Mouse (Mus musculus) limb, embryonic 13.5 days (tissue): ENCODE results near the gene Gpd1l. TPM values are rescaled to one million over a fixed set of nuclear protein-coding genes. Genes with fewer than 3 reads are reported as not detected.
"Not testable (repeated sequence)": the region's sequence is repeated elsewhere in the genome, so short reads cannot be mapped to it uniquely, and the experiment has no call there.

ENCODE experiments used
- ATAC-seq: fragments of 200-750 bp; cut with Nextera tagmentation; 2 replicates; pipeline ENCODE4 v1.8.0; 2017; ENCODE audit warnings: low read depth, moderate number of reproducible peaks, moderate TSS enrichment; ENCODE audit not compliant: low FRiP score
- H3K27ac ChIP-seq: fragments of 300-500 bp; sonication (generic); 2 replicates; pipeline ENCODE4 v1.5.1; 2015; ENCODE audit warnings: inconsistent platforms, mild to moderate bottlenecking, moderate library complexity
- H3K27me3 ChIP-seq: fragments of 300-500 bp; sonication (generic); 2 replicates; pipeline ENCODE4 v1.6.1; 2015; ENCODE audit warnings: mild to moderate bottlenecking, inconsistent platforms
- H3K36me3 ChIP-seq: fragments of 300-500 bp; sonication (generic); 2 replicates; pipeline ENCODE4 v1.6.1; 2015; ENCODE audit warnings: inconsistent platforms, mild to moderate bottlenecking, moderate library complexity
- H3K4me1 ChIP-seq: fragments of 300-500 bp; sonication (generic); 2 replicates; pipeline ENCODE4 v1.6.1; 2015; ENCODE audit warnings: inconsistent platforms
- H3K4me2 ChIP-seq: fragments of 300-500 bp; sonication (generic); replicated peaks from 2 replicates; pipeline ENCODE4 v1.6.1; 2015; ENCODE audit warnings: inconsistent platforms, mild to moderate bottlenecking, moderate library complexity
- H3K4me3 ChIP-seq: fragments of 300-500 bp; sonication (generic); 2 replicates; pipeline ENCODE4 v1.5.1; 2015; ENCODE audit warnings: moderate library complexity, mild to moderate bottlenecking, inconsistent platforms
- H3K9ac ChIP-seq: fragments of 300-500 bp; sonication (generic); 2 replicates; pipeline ENCODE4 v1.6.1; 2015; ENCODE audit warnings: mild to moderate bottlenecking, inconsistent platforms
- H3K9me3 ChIP-seq: fragments of 300-500 bp; sonication (generic); 2 replicates; pipeline ENCODE4 v1.6.1; 2016; ENCODE audit warnings: inconsistent platforms
- WGBS: fragments of 180-500 bp; shearing (Covaris S2); methylation state at CpG from one replicate; pipeline ENCODE4 v1.1.7; 2015; 5-methylcytosine and 5-hydroxymethylcytosine counted together
- polyA plus RNA-seq: library from polyadenylated mRNA; unstranded; fragments of >200 nt; fragmentation: Nextera tagmentation; extraction: Ambion mirVana; gene quantifications from 2 replicates; pipeline ENCODE4 v1.2.1, GENCODE M21; 2015

Gpd1l gene
- 8.5 and 9.7 TPM in 2 replicates for polyA plus RNA-seq

DNA sequence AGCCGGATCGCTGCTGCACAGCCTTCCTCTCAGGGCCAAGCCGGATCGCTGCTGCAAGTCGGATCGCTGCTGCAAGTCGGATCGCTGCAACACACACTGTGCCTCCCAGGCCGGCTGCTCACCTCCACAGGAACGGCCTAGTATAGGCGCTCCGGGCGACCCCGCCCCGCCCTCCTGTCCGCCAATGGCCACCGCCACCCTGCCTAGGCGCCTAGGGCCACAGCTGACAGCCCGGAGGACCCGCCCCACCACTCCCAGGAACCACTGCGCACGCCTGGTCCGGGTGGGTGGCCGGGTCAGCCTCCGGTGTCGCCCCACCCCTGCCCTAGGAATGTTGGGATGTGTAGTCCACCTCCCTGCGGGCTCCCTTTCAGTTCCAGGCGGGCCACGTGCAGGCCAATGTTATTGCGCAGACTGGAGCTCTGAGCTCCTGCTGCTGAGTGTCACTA, at the start of gene Gpd1l:
Gene Gpd1l (minus strand): TSS at position 265 of the 449 bp plus-strand sequence.
- Histone ChIP-seq H3K9me3 (no peaks in the 10 kb centered on the region), H3K4me1 (peaks cover 29% of the 10 kb centered on the region), H3K36me3 (no peaks in the 10 kb centered on the region), H3K4me3 (peak within 1 kb of the TSS; percentile 77), H3K9ac (peak within 1 kb of the TSS; percentile 79), H3K4me2 (peak within 1 kb of the TSS; percentile 95), H3K27me3 (no peaks in the 10 kb centered on the region), H3K27ac (peak within 1 kb of the TSS; percentile 70; the same call in 1 of the 2 replicates)
- under 1% methylated on average over 29 of the region's 30 CpGs for WGBS
- ATAC-seq: peak; percentile 98

- H3K27ac ChIP-seq: no peak within 1 kb of the TSS
- no peaks in the 10 kb centered on the region; the same call in 1 of the 2 replicates for H3K9me3 ChIP-seq
- 92% methylated on average over 16 of the region's 16 CpGs for WGBS
- no peaks in the 10 kb centered on the region for H3K36me3 ChIP-seq
- no peak within 1 kb of the TSS for H3K4me3 ChIP-seq
- peaks cover 14% of the 10 kb centered on the region for H3K27me3 ChIP-seq
- H3K4me2 ChIP-seq: no peak within 1 kb of the TSS
- peaks cover 25% of the 10 kb centered on the region for H3K4me1 ChIP-seq
- no peak within 1 kb of the TSS for H3K9ac ChIP-seq
- no peak for ATAC-seq
Observed at GRCm38 (mm10) chr9:114982689-114983360, 49.0 kb upstream of the Gpd1l start, which contains the start of gene Rps27rt. Gene Rps27rt (minus strand): TSS chr9:114982739.

GRCm38 (mm10) chr9:114979969-114980368, 46.2 kb upstream of the Gpd1l start:
- WGBS: 46% methylated on average over 6 of the region's 6 CpGs
- H3K4me1 ChIP-seq: peaks cover 29% of the 10 kb centered on the region
- no peaks in the 10 kb centered on the region for H3K36me3 ChIP-seq
- ATAC-seq: no peak
- H3K27ac ChIP-seq: no peak overlapping the region
- peak overlapping the region; percentile 79 for H3K4me3 ChIP-seq
- H3K4me2 ChIP-seq: peak overlapping the region; percentile 92
- H3K27me3 ChIP-seq: peaks cover 18% of the 10 kb centered on the region
- H3K9ac ChIP-seq: 0 out of 2 replicates have a peak overlapping the region, but pooled peaks have one; percentile 87
- no peaks in the 10 kb centered on the region for H3K9me3 ChIP-seq

- Histone ChIP-seq H3K9ac (peak within 1 kb of the TSS; percentile 87), H3K36me3 (no peaks in the 10 kb centered on the region), H3K27me3 (peaks cover 18% of the 10 kb centered on the region), H3K4me3 (peak within 1 kb of the TSS; percentile 79), H3K27ac (peak within 1 kb of the TSS; percentile 80), H3K4me2 (peak within 1 kb of the TSS; percentile 92), H3K4me1 (peaks cover 29% of the 10 kb centered on the region), H3K9me3 (no peaks in the 10 kb centered on the region)
- WGBS: under 1% methylated on average over 57 of the region's 86 CpGs
- ATAC-seq: peak; percentile 82
Observed at GRCm38 (mm10) chr9:114978281-114979111, 44.7 kb upstream of the Gpd1l start, which contains the start of gene Osbpl10. Gene Osbpl10 (plus strand): TSS chr9:114978569.

DNA sequence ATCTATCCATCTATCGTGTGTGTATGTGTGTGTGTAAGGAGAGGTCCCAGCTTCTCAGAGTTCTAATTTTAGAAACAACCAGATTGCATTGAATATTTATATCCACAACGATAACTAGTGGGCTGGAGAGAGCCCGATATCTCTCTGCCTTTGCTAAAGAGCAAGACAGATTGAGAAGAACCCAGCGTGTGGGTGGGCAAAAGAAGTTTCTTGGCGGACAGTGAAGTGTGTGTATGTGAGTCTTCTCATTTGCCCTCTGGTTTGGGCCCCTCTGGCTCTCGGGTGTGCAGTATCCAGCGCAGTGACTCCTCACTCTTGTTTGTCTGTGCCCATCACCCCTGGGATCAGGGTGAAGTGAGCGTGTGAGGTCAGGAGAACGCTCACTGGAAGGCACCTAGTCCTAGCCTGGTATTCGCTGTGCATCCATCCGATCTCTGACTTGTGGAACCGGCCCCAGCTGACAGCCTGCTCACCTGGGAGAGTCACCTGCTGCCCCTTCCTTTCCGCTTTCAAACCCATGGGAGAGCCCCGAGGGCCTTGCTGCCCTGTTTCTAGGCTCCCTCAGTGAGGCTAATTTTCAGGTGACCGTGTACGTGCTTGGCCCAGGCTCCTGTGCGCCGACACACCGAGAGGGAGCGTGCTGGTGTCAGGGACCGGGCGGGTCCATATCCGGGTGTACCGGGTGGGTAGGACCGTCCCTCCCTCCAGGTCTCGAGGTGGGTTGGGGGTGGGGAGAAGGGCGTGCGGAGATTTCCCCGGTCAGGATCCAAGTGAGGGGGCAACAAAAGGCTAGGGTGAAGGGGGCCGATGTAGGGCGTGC, 43.9 kb upstream of the Gpd1l start:
- Histone ChIP-seq H3K36me3 (no peaks in the 10 kb centered on the region), H3K27ac (peak overlapping the region; percentile 80; the same call in 1 of the 2 replicates), H3K27me3 (peaks cover 18% of the 10 kb centered on the region), H3K9me3 (no peaks in the 10 kb centered on the region), H3K4me2 (peak overlapping the region; percentile 92), H3K4me3 (peak overlapping the region; percentile 79), H3K4me1 (peaks cover 29% of the 10 kb centered on the region), H3K9ac (peak overlapping the region; percentile 87)
- ATAC-seq: peak; percentile 66
- WGBS: 10% methylated on average over 31 of the region's 31 CpGs

GRCm38 (mm10) chr9:114966286-114966685, 32.5 kb upstream of the Gpd1l start:
- WGBS: 84% methylated on average over 7 of the region's 7 CpGs
- H3K9me3 ChIP-seq, H3K4me1 ChIP-seq, H3K9ac ChIP-seq, H3K27ac ChIP-seq, H3K4me2 ChIP-seq, H3K4me3 ChIP-seq, ATAC-seq, H3K27me3 ChIP-seq, H3K36me3 ChIP-seq: not testable (repeated sequence)

- H3K27ac ChIP-seq: no peak overlapping the region
- no peak for ATAC-seq
- no peaks in the 10 kb centered on the region for H3K27me3 ChIP-seq
- peaks cover 5% of the 10 kb centered on the region; the same call in 1 of the 2 replicates for H3K9me3 ChIP-seq
- H3K4me1 ChIP-seq: no peaks in the 10 kb centered on the region
- no peak overlapping the region for H3K9ac ChIP-seq
- no peaks in the 10 kb centered on the region for H3K36me3 ChIP-seq
- no peak overlapping the region for H3K4me2 ChIP-seq
- WGBS: 70% methylated on average over 3 of the region's 3 CpGs
- no peak overlapping the region for H3K4me3 ChIP-seq
Observed at GRCm38 (mm10) chr9:114964093-114964492, 30.3 kb upstream of the Gpd1l start.

- Histone ChIP-seq H3K9me3 (peaks cover 4% of the 10 kb centered on the region; the same call in 1 of the 2 replicates), H3K27me3 (no peaks in the 10 kb centered on the region), H3K4me1 (no peaks in the 10 kb centered on the region), H3K4me2 (no peak overlapping the region), H3K4me3 (no peak overlapping the region), H3K27ac (no peak overlapping the region), H3K9ac (no peak overlapping the region), H3K36me3 (no peaks in the 10 kb centered on the region)
- WGBS: 84% methylated on average over 6 of the region's 6 CpGs
- no peak for ATAC-seq
Observed at GRCm38 (mm10) chr9:114960844-114961243, 27.1 kb upstream of the Gpd1l start.

- Histone ChIP-seq H3K4me2 (no peak overlapping the region), H3K4me3 (no peak overlapping the region), H3K4me1 (no peaks in the 10 kb centered on the region), H3K27me3 (no peaks in the 10 kb centered on the region), H3K9ac (no peak overlapping the region), H3K27ac (no peak overlapping the region), H3K9me3 (no peaks in the 10 kb centered on the region), H3K36me3 (no peaks in the 10 kb centered on the region)
- ATAC-seq: no peak
- WGBS: 65% methylated on average over 4 of the region's 4 CpGs
Observed at GRCm38 (mm10) chr9:114960043-114960789, 26.4 kb upstream of the Gpd1l start.

- Histone ChIP-seq H3K9ac (no peak overlapping the region), H3K36me3 (no peaks in the 10 kb centered on the region), H3K4me1 (no peaks in the 10 kb centered on the region), H3K27me3 (no peaks in the 10 kb centered on the region), H3K4me2 (no peak overlapping the region), H3K4me3 (no peak overlapping the region), H3K9me3 (peaks cover 3% of the 10 kb centered on the region; the same call in 1 of the 2 replicates), H3K27ac (no peak overlapping the region)
- whole genome bisulfite sequencing: 42% methylated on average over 5 of the region's 5 CpGs
- ATAC-seq: no peak
Observed at GRCm38 (mm10) chr9:114956945-114957344, 23.2 kb upstream of the Gpd1l start.

DNA sequence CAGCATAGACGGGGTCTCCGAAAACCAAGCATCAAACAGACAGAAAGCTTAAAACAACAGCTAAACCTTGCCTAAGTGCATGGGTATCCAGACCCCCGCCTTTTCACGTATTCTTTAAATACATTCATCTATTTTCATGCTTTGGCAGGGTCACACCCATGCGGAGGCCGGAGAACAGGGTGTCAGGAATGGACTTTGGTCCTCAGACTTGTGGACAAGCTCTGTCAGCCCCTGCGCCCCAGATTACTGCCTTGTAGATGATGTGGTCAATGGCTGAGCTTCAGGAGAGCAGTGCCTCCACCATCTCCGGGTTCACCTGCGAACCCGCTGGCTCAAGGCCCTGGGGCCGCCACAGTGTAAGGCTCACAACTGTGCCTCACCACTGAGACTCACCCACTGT, 21.6 kb upstream of the Gpd1l start:
- H3K4me2 ChIP-seq: no peak overlapping the region
- H3K36me3 ChIP-seq: no peaks in the 10 kb centered on the region
- H3K9ac ChIP-seq: no peak overlapping the region
- ATAC-seq: no peak
- H3K4me1 ChIP-seq: no peaks in the 10 kb centered on the region
- H3K9me3 ChIP-seq: peaks cover 3% of the 10 kb centered on the region; the same call in 1 of the 2 replicates
- H3K27ac ChIP-seq: no peak overlapping the region
- no peaks in the 10 kb centered on the region for H3K27me3 ChIP-seq
- WGBS: 91% methylated on average over 11 of the region's 11 CpGs
- no peak overlapping the region for H3K4me3 ChIP-seq
